In genomic region chr12:116486404-116486730, GRCm38 (mm10) we compare ENCODE assay signal across 8 mouse cellular contexts. TPM values are rescaled to one million over a fixed set of nuclear protein-coding genes. Genes with fewer than 3 reads are reported as not detected.
DNase-seq lines count a peak whose midpoint lies in the region; ATAC-seq and TF ChIP-seq lines count a peak whose summit lies in the region.

No protein-coding gene starts in this region.

- WGBS in heart, postnatal 0 days, result 4% methylated on average over 10 of the region's 10 CpGs

- peak overlapping the region; percentile 87 for H3K4me2 ChIP-seq in heart, postnatal 0 days (ENCODE audit: low read depth, low read length)

- no peak for TF ChIP-seq EP300 in heart, postnatal 0 days (IDR thresholded peaks at IDR 0.05; ENCODE audit: low read depth)

- peak overlapping the region; percentile 92 for H3K4me3 ChIP-seq in E14TG2a.4 (replicated peaks; ENCODE audit: low read length)
- peak overlapping the region; percentile 50 for H3K4me3 ChIP-seq in heart, postnatal 0 days (ENCODE audit: low read depth, low read length)
- H3K4me3 ChIP-seq in megakaryocyte, embryonic 14.5 days (replicated peaks), result peak overlapping the region; percentile 88

- ATAC-seq in heart, postnatal 0 days (ENCODE audit: insufficient read depth, low read depth), result no peak

- no peaks in the 10 kb centered on the region for H3K9me3 ChIP-seq in E14TG2a.4 (ENCODE audit: low read length)
- no peaks in the 10 kb centered on the region for H3K9me3 ChIP-seq in heart, postnatal 0 days (replicated peaks; ENCODE audit: control insufficient read depth, low read length)
- H3K9me3 ChIP-seq in megakaryocyte, embryonic 14.5 days, result peaks cover 3% of the 10 kb centered on the region; the same call in 1 of the 2 replicates

- no peak for TF ChIP-seq CTCF in E14TG2a.4 (conservative IDR thresholded peaks at IDR 0.05; ENCODE audit: low read length)
- no peak for TF ChIP-seq CTCF in heart, postnatal 0 days (IDR thresholded peaks at IDR 0.05; ENCODE audit: low read depth)

- H3K27ac ChIP-seq in heart, postnatal 0 days (ENCODE audit: low read depth), result no peak overlapping the region

- H3K27me3 ChIP-seq in E14TG2a.4 (ENCODE audit: insufficient read depth, low read length), result peaks cover 45% of the 10 kb centered on the region
- peaks cover 29% of the 10 kb centered on the region for H3K27me3 ChIP-seq in heart, postnatal 0 days (ENCODE audit: control insufficient read depth, insufficient read depth, low read length)
- peaks cover 49% of the 10 kb centered on the region for H3K27me3 ChIP-seq in megakaryocyte, embryonic 14.5 days (replicated peaks)

- peaks cover 13% of the 10 kb centered on the region for H3K4me1 ChIP-seq in E14TG2a.4 (replicated peaks; ENCODE audit: low read depth, low read length)
- peaks cover 9% of the 10 kb centered on the region for H3K4me1 ChIP-seq in heart, postnatal 0 days (ENCODE audit: control insufficient read depth, insufficient read depth)
- H3K4me1 ChIP-seq in megakaryocyte, embryonic 14.5 days, result peaks cover 20% of the 10 kb centered on the region

- no peak overlapping the region for H3K9ac ChIP-seq in heart, postnatal 0 days (replicated peaks; ENCODE audit: low read depth, low read length)

- DNase-seq in embryo, embryonic 9.5 days (ENCODE audit: extremely low spot score), result peak; percentile 16
- DNase-seq in embryo, embryonic 11 days, result no peak
- no peak for DNase-seq in heart, postnatal 0 days (ENCODE audit: low spot score)
- no peak for DNase-seq in adrenal gland, postnatal 14 days
- no peak for DNase-seq in gastrocnemius, postnatal 25 days
- no peak for DNase-seq in urinary bladder, adult 18-20 months (ENCODE audit: low spot score in 2 of 2)

- H3K36me3 ChIP-seq in E14TG2a.4 (ENCODE audit: insufficient read depth, low read length), result no peaks in the 10 kb centered on the region
- H3K36me3 ChIP-seq in heart, postnatal 0 days (replicated peaks; ENCODE audit: control insufficient read depth, insufficient read depth, low read length), result no peaks in the 10 kb centered on the region
- no peaks in the 10 kb centered on the region for H3K36me3 ChIP-seq in megakaryocyte, embryonic 14.5 days (replicated peaks; ENCODE audit: low read length)

RNA-seq across cellular contexts. Expression of gene Ptprn2, which starts 0.8 kb away (rescaled TPM):
- total RNA-seq in heart, postnatal 0 days (2014; rRNA removed; ENCODE audit: low replicate concordance), result 0.04 TPM in 1 of 2 replicates, not detected in the other
- not detected in 2 replicates for polyA plus RNA-seq in heart, postnatal 0 days (2015; fragmentation: Nextera tagmentation; extraction: Ambion mirVana)
- not detected in 2 replicates for polyA plus RNA-seq in megakaryocyte, embryonic 14.5 days (2012; ENCODE audit: insufficient read depth, low replicate concordance)
- 15.4 and 17.8 TPM in 2 replicates for total RNA-seq in adrenal gland, postnatal 14 days (2021)
- not detected for total RNA-seq in gastrocnemius, postnatal 25 days (2021)

Comparison
In these comparisons a context has a peak if more than half of its experiments do, and no peak if none do; other contexts are left out.
1. RNA of gene Ptprn2, which starts 0.8 kb away (total RNA-seq): 15.4 to 17.8 TPM in adrenal gland, postnatal 14 days; 0.04 TPM in heart, postnatal 0 days and not detected in gastrocnemius, postnatal 25 days; every median in the first group is over 10 times any median in the second.
2. Peak in every context shown above with its lines, with median percentiles within 50 percentile points of each other: H3K4me3 ChIP-seq.